Mouse (Mus musculus) brain, embryonic 14.5 days (tissue): ENCODE measurements around the gene Ankef1. TPM values are rescaled to one million over a fixed set of nuclear protein-coding genes. Genes with fewer than 3 reads are reported as not detected.

Source experiments
- DNase-seq: peaks from one replicate; pipeline ENCODE4 v3.0.0-alpha.2; 2011; ENCODE audit warnings: low read depth
- CTCF ChIP-seq: fragments of 200-500 bp; IDR thresholded peaks from 2 replicates; pipeline ENCODE4 v1.5.1; 2012; ENCODE audit warnings: inconsistent platforms, mild to moderate bottlenecking, moderate library complexity, borderline replicate concordance; ENCODE audit not compliant: insufficient read depth, insufficient read length; ENCODE audit errors: extremely low read depth
- POLR2A ChIP-seq: fragments of 200-500 bp; IDR thresholded peaks from 2 replicates; pipeline ENCODE4 v1.6.1; 2012; ENCODE audit warnings: mild to moderate bottlenecking, inconsistent platforms, borderline replicate concordance; ENCODE audit not compliant: poor library complexity, insufficient read depth, insufficient read length, severe bottlenecking; ENCODE audit errors: extremely low read depth
- polyA plus RNA-seq: library from polyadenylated mRNA; depleted of rRNA; stranded (reverse); fragments of >200 nt; gene quantifications from 2 replicates; pipeline ENCODE4 v1.2.3, GENCODE M21; 2012

The Ankef1 gene
- polyA plus RNA-seq, 1 experiment: 0.42 TPM

- TF ChIP-seq POLR2A: no peak
- no peak for TF ChIP-seq CTCF
- DNase-seq: no peak
Measured at GRCm38 (mm10) chr2:136512802-136513201, 11.1 kb downstream of the Ankef1 start.

- TF ChIP-seq POLR2A: no peak
- no peak for TF ChIP-seq CTCF
- DNase-seq: no peak
Measured at GRCm38 (mm10) chr2:136513806-136514205, 12.1 kb downstream of the Ankef1 start.

DNA sequence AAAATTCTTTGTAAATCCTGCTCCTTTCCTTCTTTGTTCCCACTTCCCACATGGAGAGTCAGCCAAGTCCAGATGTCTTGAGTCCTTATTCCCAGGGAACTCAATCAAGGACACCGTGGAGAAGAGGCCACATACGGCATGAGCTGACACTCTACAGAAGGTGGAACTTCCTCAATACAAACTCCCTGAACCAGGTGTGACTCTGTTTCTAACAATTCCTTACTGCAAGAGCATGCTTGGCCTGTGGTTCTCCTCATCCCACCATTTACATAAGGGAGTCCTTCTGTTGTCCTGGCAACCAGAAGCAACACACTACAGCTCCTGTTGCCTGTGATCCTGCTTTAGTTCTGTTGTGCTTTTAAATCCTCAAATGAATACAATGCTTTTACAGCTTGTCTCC is 13.8 kb downstream of the Ankef1 start:
- DNase-seq: peak; percentile 34
- TF ChIP-seq POLR2A (no peak), CTCF (no peak)

GRCm38 (mm10) chr2:136528937-136529336 is 27.2 kb downstream of the Ankef1 start:
- TF ChIP-seq POLR2A: no peak
- DNase-seq: no peak

- TF ChIP-seq POLR2A: peak; percentile 58; the same call in 1 of the 2 replicates
- no peak for TF ChIP-seq CTCF
- peak; percentile 96 for DNase-seq
Measured at GRCm38 (mm10) chr2:136532033-136532432, 30.3 kb downstream of the Ankef1 start.

GRCm38 (mm10) chr2:136558020-136558419 is 56.3 kb downstream of the Ankef1 start:
- peak; percentile 23 for DNase-seq
- peak; percentile 40; the same call in 1 of the 2 replicates for TF ChIP-seq CTCF
- TF ChIP-seq POLR2A: no peak

- DNase-seq: no peak
Measured at GRCm38 (mm10) chr2:136562336-136562735, 60.6 kb downstream of the Ankef1 start.

GRCm38 (mm10) chr2:136570856-136571255 is 69.1 kb downstream of the Ankef1 start:
- no peak for TF ChIP-seq CTCF
- TF ChIP-seq POLR2A: no peak
- no peak for DNase-seq

More at GRCm38 (mm10) chr2:136562336-136562735, 60.6 kb downstream of the Ankef1 start:
- TF ChIP-seq POLR2A (no peak), CTCF (no peak)

GRCm38 (mm10) chr2:136582762-136583161 is 81.1 kb downstream of the Ankef1 start:
- peak; percentile 74 for DNase-seq
- no peak for TF ChIP-seq CTCF
- TF ChIP-seq POLR2A: no peak

- no peak for DNase-seq
- TF ChIP-seq POLR2A: no peak
- TF ChIP-seq CTCF: no peak
Measured at GRCm38 (mm10) chr2:136588811-136589210, 87.1 kb downstream of the Ankef1 start.

DNA sequence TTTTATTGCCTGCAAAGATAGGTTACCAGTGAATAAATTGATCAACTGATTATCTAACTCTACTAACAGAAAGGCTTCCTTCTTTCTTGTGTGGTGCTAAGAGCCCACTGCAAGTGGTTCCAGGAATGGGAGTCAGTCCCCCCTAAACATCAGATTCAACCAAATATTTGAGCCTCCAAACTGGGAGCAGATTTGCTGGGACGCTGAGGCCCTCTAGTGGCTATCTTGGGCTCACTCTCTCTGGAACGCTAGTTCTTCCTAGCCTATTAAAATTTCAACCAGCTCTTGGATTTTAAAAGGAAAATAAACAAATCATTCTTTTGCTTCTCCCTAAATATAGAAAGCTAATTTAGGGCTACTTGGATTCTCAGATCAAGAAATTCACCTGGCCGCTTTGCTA is 94.7 kb downstream of the Ankef1 start:
- peak; percentile 73; the same call in 1 of the 2 replicates for TF ChIP-seq CTCF
- no peak for TF ChIP-seq POLR2A
- peak; percentile 67 for DNase-seq

GRCm38 (mm10) chr2:136598743-136599142 is 97.0 kb downstream of the Ankef1 start:
- DNase-seq: no peak
- no peak for TF ChIP-seq POLR2A
- TF ChIP-seq CTCF: no peak
